Mouse (Mus musculus): Measurements from ENCODE around the gene Tkt. TPM values are rescaled to one million over a fixed set of nuclear protein-coding genes. Genes with fewer than 3 reads are reported as not detected.
"Not testable (repeated sequence)": the region's sequence is repeated elsewhere in the genome, so short reads cannot be mapped to it uniquely, and the experiment has no call there.

Gene Tkt
- total RNA-seq, 2 experiments from 2014 or later, result 790 to 884 TPM

DNA sequence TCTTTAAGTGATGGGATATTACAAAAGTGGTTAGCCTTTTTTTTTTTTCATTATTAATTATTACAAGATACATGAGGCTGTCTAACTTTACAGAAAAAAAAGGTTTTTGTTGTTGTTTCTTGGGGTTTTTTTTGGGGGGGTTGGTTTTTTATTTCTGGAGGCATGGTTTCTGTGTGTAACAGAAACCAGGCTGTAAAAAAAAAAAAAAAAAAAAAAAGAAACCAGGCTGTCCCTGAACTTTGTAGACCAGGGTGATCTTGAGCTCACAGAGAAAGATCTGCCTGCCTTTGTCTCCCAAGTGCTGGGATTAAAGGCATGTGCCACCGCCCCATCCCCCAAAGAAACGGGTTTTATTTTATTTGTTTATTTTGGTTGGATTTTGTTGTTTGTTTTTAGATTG is 3.8 kb downstream of the Tkt start:
- DNase-seq, result no peak

DNA sequence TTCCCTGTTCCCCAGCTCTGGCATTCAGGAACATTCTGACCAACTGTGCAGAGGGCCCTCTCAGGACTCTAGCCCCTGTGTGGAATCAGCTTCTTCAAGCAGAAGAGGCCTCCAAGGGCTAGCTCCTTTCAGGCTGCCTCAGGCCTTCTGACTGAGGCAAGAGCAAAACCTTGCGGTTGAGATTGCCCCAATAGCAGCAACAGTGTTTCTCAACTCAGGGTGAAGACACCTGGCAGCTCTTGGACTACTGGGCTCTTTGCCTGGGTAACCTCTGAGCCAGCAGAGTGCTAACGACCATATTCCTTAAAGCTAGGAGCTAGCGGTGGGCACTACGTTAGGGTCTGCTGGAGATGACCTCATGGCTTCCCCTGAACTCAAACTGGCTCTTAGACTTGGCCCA is 5.0 kb downstream of the Tkt start:
- DNase-seq, result peak; percentile 74

GRCm38 (mm10) chr14:30556651-30557050 is 8.5 kb downstream of the Tkt start:
- no peak for DNase-seq

- DNase-seq, result no peak
Observed at GRCm38 (mm10) chr14:30557730-30558129, 9.6 kb downstream of the Tkt start.

- DNase-seq, result no peak
Observed at GRCm38 (mm10) chr14:30559321-30559850, 11.2 kb downstream of the Tkt start.

DNA sequence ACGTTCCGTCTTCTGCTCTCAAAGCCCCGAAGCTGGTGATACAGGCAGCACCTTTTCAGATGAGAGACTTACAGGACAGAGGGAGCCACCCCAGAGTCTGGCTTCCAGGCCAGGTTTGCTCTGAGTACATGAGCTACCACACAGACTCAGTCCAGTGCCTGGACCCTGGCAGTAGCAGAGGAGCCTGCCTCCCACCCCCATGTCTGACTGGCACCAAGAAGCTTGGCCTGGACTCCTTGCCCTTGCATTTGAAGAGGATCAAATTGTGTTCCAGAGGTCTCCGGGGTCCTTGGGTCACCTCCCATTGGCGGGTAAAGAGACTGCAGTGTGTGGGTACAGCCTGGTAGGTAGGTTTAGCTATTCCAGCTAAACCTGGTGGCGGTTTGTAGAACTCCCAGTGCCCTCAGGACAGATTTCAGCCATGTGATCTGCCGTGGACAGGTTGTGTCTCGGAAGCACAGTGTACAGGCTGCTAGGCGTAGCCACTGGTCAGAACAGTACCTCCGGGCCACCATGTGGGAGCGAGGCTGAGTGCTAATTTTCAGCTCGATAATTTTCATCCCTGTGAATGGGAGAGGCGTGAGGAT is 12.7 kb downstream of the Tkt start:
- DNase-seq, result no peak

DNA sequence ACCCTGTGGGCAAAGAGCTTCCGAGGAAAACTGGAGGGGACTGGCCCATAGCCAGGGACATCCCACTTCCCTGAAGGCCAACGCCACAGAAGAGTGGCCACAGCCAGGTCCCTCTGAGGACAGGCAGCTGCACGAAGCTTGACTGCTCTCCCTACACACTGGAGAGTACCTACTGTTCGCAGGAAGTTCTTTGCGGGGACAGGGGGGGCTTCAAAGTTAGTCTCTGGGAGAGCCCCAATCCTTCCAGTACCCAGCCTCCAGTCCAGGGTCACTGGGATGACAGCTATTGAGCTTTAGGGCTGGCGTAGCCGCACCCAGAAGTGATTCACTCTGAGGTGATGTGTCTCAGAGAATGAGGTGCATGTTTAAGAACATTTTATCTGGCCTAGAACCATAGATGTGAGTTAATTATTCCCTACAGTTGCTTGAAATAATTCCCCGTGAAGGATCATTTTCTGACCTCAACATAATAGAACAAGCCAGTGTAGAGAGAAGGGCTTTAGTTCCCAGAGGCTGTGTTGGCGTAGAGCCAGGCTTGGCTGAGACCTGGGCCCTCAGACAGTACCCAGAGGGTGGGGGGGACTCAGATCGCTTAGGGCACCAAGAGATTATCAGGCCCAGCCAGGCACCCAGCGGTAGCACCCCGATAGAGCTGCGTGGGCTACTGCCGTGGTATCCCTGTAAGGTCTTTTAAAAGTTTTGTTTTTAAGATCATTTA is 13.5 kb downstream of the Tkt start:
- peak; percentile 58 for DNase-seq

GRCm38 (mm10) chr14:30562343-30562742 is 14.2 kb downstream of the Tkt start:
- no peak for DNase-seq

DNA sequence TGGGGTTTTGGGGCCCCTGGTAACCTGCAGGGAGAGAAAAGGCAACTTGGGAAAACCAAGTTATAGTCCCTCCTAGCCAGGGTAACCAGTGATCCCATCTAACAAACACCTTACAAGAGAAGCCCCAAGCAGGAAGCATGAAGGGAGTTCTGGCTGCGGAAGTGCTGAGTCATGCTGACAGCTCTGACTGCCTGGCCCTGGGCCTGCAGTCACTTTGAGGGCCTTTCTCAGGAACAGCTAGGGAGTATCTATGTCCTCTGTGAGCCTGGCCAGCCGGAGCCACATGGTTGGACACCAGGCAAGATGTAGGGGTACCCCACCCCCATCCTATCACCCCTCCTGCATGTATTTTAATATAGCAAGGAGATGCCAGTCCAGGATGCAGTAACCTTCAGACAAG is 16.3 kb downstream of the Tkt start:
- DNase-seq, result peak; percentile 78

DNA sequence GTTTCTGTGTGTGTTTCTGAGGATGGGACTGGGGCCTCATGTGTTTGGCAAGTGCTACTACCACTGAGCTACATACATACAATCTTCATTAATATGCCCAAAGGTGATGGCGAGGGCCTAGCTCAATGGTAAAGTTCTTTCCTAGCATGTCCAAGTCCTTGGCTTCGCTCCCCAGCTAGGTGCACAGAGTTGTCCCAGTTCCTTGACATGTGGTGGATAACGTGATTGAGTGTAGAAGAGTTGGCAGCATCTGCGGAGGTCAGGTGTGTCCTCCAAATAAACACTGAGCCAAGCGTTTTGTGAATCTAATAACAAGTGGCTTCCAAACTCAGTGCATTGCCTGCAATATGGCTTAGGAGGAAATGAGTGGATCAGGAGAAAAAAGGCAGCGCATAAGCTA is 18.2 kb downstream of the Tkt start:
- no peak for DNase-seq

GRCm38 (mm10) chr14:30568016-30568415 is 19.9 kb downstream of the Tkt start:
- no peak for DNase-seq

- DNase-seq, result peak; percentile 76
Observed at GRCm38 (mm10) chr14:30570303-30570702, 22.1 kb downstream of the Tkt start.

GRCm38 (mm10) chr14:30572253-30572652 is 24.1 kb downstream of the Tkt start:
- DNase-seq, result no peak

DNA sequence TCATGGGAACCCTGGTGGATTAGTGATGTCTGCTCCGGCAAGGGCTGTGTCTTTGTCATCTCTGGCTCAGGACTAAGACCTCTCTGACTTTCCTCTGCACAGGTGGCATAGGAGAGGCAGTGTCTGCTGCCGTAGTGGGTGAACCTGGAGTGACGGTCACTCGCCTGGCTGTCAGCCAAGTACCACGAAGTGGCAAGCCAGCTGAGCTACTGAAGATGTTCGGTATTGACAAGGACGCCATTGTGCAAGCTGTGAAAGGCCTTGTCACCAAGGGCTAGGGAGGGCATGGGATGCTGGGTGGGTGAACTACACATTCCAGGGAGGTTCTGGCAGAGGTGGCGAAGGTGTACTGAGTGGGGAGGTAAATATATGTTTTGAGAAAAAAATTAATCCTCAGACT is 25.1 kb downstream of the Tkt start:
- peak; percentile 69 for DNase-seq

DNA sequence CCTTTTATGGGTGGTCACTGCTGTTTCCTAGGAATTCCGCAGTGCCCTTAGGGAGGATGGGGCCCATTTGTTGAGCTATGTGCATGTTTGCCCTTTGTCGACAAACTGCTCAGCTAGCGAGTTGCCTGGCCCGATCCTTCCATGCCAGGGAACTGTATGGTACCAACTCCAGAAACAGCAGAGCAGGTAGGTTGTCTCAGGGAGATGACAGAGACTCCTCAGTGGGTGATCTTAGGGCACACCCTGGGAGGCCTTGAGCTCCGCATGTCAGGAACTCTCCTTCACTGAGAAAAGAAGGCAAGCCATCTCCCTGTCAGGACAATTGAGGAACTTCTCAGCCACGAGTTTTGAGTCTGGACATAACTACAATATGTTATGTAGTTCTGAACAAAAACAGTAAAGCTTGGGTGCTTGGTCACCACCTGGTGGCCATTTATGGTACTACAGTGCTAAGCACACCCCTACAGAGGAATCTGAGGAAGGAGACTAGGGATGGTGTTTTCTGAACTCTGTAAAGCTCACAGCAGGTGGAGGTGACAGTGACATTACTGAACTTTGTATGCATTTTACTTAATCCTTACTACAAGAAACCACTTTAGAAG is 25.9 kb downstream of the Tkt start:
- peak; percentile 90 for DNase-seq

DNA sequence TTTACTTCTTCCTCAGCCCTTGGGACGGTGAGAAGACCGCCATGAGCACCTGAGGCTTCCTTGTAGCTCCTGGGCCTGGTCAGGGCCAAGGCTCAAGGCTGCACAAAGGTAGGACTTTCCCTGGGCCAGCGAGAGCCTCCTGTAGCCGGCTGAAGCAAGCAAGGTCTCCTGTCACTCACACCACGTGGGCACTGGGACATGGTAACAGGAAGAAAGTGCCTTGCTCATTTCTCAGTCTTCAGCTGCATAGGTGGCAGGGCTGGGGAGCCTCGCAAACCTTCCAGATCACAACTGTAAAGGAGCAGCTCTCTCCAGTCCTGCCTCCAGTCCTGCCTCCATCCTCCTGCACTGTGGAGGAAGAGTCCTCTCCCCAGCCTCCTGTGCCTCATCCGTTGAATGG is 27.6 kb downstream of the Tkt start:
- DNase-seq, result no peak

GRCm38 (mm10) chr14:30576260-30576659 is 28.1 kb downstream of the Tkt start:
- no peak for DNase-seq

DNA sequence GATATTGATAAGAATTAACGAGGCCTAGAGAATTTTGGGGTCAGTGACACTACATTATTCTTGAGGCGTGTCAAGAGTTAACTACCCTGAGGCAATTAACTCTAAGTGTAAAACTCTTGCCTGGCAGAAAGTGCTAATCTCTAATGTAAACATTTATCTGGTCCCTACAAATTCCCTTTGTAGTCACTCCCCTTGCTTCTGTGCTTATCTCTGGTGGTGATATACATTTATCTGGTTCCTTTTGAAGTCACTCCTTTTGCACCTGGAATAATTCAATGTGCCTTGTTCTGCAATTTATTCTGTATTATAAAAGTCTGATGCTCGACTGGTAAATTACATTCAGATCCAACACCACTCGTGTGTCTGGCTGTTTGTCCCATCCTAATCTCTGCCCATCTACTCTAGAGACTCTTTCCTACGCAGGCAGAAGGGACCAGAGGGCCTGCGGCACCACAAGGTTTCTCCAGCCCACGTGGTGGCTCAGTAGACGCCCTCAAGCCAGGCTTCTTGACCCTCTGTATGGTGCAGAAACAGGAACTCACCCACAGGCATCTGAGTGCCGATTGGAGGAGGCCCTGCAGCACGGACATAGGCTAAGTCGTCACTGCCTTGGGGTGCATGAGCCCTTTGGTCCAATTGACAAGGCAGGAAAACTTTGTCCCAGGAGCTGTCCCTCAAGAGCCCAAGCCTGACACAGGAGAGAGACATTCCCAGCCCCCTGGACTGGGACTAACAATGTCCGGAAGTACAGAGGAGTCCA is 29.3 kb downstream of the Tkt start:
- not testable (repeated sequence) for DNase-seq

DNA sequence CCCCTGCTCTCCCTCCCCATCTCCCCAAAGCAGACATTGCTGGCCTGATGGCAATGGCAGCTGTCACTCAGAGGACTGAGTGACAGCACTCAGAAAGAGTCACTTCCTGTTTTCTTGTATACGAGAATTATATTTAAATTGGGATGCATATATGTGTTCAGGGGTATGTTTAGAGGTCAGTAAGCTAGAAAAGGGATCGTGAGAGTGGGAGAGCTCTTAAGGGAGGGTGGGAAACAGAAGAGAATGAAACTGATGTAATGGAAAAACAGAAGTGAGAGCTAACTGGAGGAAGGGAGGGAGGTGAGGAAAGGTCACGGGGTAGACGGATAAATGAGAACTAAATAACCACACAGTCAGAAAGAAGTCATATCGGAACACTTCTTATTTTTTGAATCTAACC is 31.0 kb downstream of the Tkt start:
- DNase-seq, result no peak

DNA sequence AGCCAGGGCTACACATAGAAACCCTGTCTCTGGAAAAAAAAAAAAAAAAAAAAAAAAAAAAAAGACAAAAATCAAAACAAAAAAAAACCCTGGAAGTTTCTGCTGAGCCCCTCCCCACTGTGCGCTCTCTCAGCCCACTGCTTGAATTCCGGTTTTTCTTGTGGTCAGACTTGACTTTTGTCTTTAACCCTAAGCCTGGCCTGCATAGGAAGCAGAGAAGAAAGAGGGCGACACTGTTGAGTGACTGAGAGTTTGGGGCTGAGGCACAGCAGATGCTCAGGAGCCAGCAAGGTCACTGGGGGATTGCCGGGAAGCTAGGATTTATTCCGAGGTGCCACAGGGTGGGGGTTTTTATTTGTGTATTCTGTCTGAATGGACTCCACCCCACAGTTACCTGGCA is 31.7 kb downstream of the Tkt start:
- DNase-seq, result no peak

GRCm38 (mm10) chr14:30581238-30581637 is 33.1 kb downstream of the Tkt start:
- no peak for DNase-seq

DNA sequence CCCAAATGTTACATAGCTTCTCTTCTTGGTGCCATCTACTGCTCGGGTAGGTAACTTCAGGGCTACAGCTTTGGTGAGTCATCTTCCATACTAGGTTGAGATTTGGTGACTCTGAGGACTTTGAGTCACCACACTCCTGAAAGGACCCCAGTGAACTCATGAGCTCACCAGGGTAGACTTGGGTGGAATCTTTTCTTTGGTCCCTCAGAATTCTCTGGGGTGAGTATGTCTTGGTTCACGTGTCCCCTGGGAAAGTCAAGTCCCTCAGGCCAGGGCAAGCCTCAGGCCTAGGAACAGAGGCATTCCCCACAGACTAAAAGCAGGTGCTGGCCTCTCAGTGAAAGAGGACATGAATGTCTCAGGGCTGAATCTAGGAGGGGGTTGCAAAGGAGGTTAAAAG is 35.9 kb downstream of the Tkt start:
- DNase-seq, result no peak
